Mouse (Mus musculus): ENCODE results near the gene Stxbp6. TPM values are rescaled to one million over a fixed set of nuclear protein-coding genes. Genes with fewer than 3 reads are reported as not detected.

Gene Stxbp6
- polyA plus RNA-seq, 1 experiment from 2014 or later = 29.1 TPM

DNA sequence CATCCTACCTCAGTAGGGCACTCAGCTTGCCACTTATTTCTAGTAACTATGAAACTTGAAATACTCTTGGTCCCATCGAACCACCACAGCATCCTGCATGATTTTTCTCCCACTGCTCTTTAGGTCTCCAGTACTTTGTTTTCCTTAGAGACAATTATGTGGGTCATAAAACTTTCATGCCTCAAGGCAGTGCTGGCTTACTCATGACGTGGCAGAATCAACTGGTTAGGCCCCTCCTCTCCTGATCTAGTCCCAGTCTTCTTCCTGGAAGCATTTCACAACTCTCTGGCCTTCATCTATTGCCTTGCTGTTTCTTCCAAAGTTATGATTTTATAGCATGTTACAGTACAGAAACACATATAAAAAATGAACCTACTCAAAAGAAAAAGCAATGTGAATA, 201.8 kb downstream of the Stxbp6 start:
- WGBS = 35% methylated on average over 2 of the region's 2 CpGs
- peak; percentile 23; the same call in 1 of the 2 replicates for ATAC-seq (ENCODE audit: low FRiP score, low TSS enrichment)
- Histone ChIP-seq H3K9ac (replicated peaks; ENCODE audit: low read length) (no peak overlapping the region), H3K4me1 (ENCODE audit: insufficient read depth, low read length) (no peaks in the 10 kb centered on the region), H3K27ac (ENCODE audit: low read length) (no peak overlapping the region), H3K4me3 (ENCODE audit: low read length) (no peak overlapping the region), H3K36me3 (ENCODE audit: insufficient read depth, low read length) (0 out of 2 replicates have a peak, but pooled peaks cover 1% of the 10 kb centered on the region), H3K4me2 (replicated peaks; ENCODE audit: low read depth, low read length) (no peak overlapping the region), H3K27me3 (ENCODE audit: insufficient read depth, low read length) (no peaks in the 10 kb centered on the region), H3K9me3 (ENCODE audit: low read length) (no peaks in the 10 kb centered on the region)

DNA sequence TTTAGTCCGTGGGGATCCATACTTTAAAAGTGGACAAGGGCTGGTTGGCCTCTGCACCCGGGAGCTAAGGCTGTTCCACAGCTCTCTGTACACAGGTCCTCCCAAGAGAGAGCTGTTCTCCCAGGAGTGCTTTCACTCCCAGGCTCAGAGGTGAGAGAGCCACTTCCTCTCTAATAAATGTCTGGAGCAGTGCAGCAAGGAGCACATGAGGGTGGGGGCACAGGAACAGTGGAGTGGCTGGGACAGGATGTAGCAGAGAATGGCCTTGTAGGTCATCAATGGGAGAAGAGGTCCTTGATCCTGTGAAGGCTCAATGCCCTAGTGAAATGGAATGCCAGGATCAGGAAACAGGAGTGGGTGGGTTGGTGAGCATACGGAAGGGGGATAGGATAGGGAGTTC, 209.1 kb downstream of the Stxbp6 start:
- H3K27me3 ChIP-seq (ENCODE audit: insufficient read depth, low read length) = no peaks in the 10 kb centered on the region
- ATAC-seq (ENCODE audit: low FRiP score, low TSS enrichment) = no peak
- WGBS = 65% methylated on average over 3 of the region's 3 CpGs

DNA sequence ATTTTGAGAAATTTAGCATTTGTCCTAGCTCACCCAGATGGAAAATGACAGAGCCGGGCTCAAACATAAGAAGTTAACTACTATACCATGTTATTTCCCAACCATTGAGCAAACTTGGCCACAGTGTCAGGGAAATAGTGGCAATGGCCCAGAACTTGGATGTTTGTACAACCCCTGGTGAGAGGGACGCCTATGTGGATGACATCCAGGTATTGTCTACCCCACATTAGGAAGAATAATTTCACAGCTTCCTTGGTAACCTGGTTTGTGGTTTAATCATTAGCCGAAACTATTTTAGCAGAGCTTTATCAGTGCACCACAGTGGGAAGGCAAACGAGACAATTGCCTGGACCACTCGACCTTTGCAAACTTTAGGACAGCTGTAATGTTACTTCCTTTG, 215.1 kb downstream of the Stxbp6 start:
- WGBS = 57% methylated on average over 5 of the region's 5 CpGs

More for the DNA sequence above, 209.1 kb downstream of the Stxbp6 start:
- Histone ChIP-seq H3K27ac (ENCODE audit: low read length) (no peak overlapping the region), H3K4me3 (ENCODE audit: low read length) (no peak overlapping the region), H3K4me2 (replicated peaks; ENCODE audit: low read depth, low read length) (no peak overlapping the region), H3K9ac (replicated peaks; ENCODE audit: low read length) (no peak overlapping the region), H3K9me3 (ENCODE audit: low read length) (no peaks in the 10 kb centered on the region; the same call in 1 of the 2 replicates), H3K36me3 (ENCODE audit: insufficient read depth, low read length) (peaks cover 7% of the 10 kb centered on the region; the same call in 1 of the 2 replicates), H3K4me1 (ENCODE audit: insufficient read depth, low read length) (no peaks in the 10 kb centered on the region)

DNA sequence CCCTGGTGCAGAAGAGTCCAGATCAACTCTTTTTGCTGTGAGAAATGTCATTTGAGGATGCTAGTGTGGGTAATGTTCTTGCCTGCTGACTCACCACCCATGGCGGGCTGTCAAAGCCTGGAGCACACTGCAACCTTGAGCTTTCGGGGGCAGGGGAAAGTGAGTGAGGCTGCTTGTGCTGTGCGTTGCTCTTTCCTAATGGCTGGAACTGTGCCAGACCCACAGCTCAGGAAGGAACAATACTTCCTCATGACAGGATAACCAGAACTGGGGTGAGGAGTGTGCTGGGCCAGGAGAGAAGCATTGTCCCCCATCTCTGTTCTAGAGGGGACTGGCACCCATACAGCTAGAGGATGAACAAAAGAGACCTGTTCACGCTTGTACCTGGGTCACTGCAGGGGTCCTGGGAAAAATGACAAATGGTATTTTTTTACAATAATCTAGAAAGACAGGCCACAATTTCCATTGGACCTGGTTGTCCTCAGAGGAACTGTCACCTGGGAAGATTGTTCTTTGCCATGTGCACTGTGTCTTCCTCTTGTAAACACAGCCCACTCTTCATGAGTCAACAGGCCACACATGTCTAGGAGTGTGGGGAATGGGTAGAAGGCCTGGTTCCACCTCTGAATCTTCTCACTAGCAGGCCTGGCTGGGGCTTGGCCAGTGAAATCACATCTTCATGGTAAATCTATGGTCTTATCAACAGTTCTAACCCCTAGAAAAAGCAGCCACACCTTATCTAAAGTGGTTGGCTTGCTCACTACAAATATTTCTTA, 216.2 kb downstream of the Stxbp6 start:
- peak; percentile 81 for ATAC-seq (ENCODE audit: low FRiP score, low TSS enrichment)
- Histone ChIP-seq H3K9me3 (ENCODE audit: low read length) (no peaks in the 10 kb centered on the region), H3K36me3 (ENCODE audit: insufficient read depth, low read length) (0 out of 2 replicates have a peak, but pooled peaks cover 3% of the 10 kb centered on the region), H3K9ac (replicated peaks; ENCODE audit: low read length) (no peak overlapping the region), H3K4me3 (ENCODE audit: low read length) (no peak overlapping the region), H3K27ac (ENCODE audit: low read length) (no peak overlapping the region), H3K27me3 (ENCODE audit: insufficient read depth, low read length) (no peaks in the 10 kb centered on the region), H3K4me2 (replicated peaks; ENCODE audit: low read depth, low read length) (no peak overlapping the region), H3K4me1 (ENCODE audit: insufficient read depth, low read length) (peaks cover 10% of the 10 kb centered on the region; the same call in 1 of the 2 replicates)
- 48% methylated on average over 4 of the region's 4 CpGs for WGBS

More for the DNA sequence above, 215.1 kb downstream of the Stxbp6 start:
- Histone ChIP-seq H3K4me3 (ENCODE audit: low read length) (no peak overlapping the region), H3K4me1 (ENCODE audit: insufficient read depth, low read length) (peaks cover 10% of the 10 kb centered on the region; the same call in 1 of the 2 replicates), H3K9ac (replicated peaks; ENCODE audit: low read length) (no peak overlapping the region), H3K9me3 (ENCODE audit: low read length) (no peaks in the 10 kb centered on the region), H3K27me3 (ENCODE audit: insufficient read depth, low read length) (no peaks in the 10 kb centered on the region), H3K27ac (ENCODE audit: low read length) (no peak overlapping the region), H3K36me3 (ENCODE audit: insufficient read depth, low read length) (0 out of 2 replicates have a peak, but pooled peaks cover 3% of the 10 kb centered on the region), H3K4me2 (replicated peaks; ENCODE audit: low read depth, low read length) (no peak overlapping the region)
- ATAC-seq (ENCODE audit: low FRiP score, low TSS enrichment) = no peak

DNA sequence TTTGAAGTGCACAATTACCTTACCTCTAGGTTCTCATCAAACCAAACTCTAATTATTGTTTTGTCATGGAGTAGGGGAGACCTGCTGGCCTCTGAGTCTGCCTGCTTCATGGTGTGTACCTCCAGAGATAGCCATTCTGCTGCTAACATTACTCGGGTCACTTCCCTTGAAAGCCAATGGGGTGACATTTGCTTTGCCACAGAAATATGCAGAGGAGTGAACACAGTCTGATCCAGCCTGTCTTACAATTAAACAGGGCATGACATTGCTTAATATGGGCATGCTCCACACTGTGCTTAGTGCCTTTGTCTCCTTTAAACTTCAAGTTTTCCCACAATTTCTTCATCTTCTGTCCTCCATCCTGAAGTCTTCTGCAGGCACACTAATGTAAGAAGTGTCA, 222.5 kb downstream of the Stxbp6 start:
- peak; percentile 73 for ATAC-seq (ENCODE audit: low FRiP score, low TSS enrichment)
- Histone ChIP-seq H3K36me3 (ENCODE audit: insufficient read depth, low read length) (0 out of 2 replicates have a peak, but pooled peaks cover 8% of the 10 kb centered on the region), H3K27ac (ENCODE audit: low read length) (no peak overlapping the region), H3K4me3 (ENCODE audit: low read length) (no peak overlapping the region), H3K9me3 (ENCODE audit: low read length) (peaks cover 6% of the 10 kb centered on the region; the same call in 1 of the 2 replicates), H3K4me2 (replicated peaks; ENCODE audit: low read depth, low read length) (no peak overlapping the region), H3K4me1 (ENCODE audit: insufficient read depth, low read length) (peaks cover 1% of the 10 kb centered on the region; the same call in 1 of the 2 replicates), H3K27me3 (ENCODE audit: insufficient read depth, low read length) (no peaks in the 10 kb centered on the region), H3K9ac (replicated peaks; ENCODE audit: low read length) (no peak overlapping the region)
- 72% methylated on average over 1 of the region's 1 CpGs for WGBS

DNA sequence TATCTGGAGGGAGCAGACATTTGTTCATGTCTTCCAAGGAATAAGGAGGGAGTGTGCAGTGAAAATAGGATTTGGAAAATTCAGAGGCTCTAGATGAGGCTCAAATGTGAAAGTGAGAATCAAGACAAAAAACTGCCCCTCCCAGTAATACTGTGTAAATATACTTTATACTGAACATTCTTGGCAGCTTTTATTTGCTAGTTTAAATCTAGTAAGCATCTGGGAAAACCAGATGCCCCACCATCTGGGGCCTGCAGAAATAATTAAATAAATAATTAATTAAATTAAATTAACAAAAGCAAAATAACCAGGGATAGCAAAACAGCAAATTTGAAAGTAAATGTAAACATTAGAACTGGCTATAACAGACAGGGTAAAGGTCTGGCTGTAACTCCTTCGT, 224.0 kb downstream of the Stxbp6 start:
- Histone ChIP-seq H3K27me3 (ENCODE audit: insufficient read depth, low read length) (no peaks in the 10 kb centered on the region), H3K36me3 (ENCODE audit: insufficient read depth, low read length) (0 out of 2 replicates have a peak, but pooled peaks cover 5% of the 10 kb centered on the region), H3K4me2 (replicated peaks; ENCODE audit: low read depth, low read length) (no peak overlapping the region), H3K9ac (replicated peaks; ENCODE audit: low read length) (no peak overlapping the region), H3K27ac (ENCODE audit: low read length) (no peak overlapping the region), H3K9me3 (ENCODE audit: low read length) (peaks cover 6% of the 10 kb centered on the region; the same call in 1 of the 2 replicates), H3K4me1 (ENCODE audit: insufficient read depth, low read length) (no peaks in the 10 kb centered on the region; the same call in 1 of the 2 replicates), H3K4me3 (ENCODE audit: low read length) (no peak overlapping the region)
- ATAC-seq (ENCODE audit: low FRiP score, low TSS enrichment) = no peak
- 61% methylated on average over 1 of the region's 1 CpGs for whole genome bisulfite sequencing

DNA sequence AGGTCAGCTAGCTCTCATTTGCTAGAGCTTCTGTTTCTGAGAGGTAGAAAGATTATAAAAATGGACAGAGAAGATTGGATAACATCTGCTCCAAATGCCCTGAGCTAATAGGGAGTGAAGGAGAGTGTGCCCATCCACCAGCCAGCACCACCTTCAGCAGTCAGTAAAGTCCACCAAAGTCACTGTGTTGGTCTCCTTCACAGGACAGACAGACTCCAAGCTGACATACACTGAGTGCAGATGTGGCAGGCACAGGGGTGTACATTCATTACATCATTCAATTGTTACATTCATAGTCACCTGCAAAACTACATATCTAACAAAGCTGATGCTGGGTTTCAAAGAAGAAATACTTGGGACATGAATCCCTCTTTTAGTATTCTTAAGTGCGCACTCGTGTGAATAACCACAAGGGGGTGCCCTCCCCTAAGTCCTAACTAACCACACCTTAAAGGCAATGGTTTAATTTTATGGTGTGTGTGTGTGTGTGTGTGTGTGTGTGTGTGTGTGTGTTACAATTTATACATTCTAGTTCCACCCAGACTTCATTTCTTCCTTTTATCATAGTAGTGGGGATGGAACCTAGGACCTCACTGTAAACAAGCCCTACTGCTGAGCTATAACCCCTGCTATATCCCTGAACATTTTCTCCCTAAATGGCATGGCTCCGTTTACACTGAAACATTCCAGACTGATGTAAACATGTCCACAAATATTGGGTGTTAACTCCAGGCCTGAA, 225.9 kb downstream of the Stxbp6 start:
- ATAC-seq (ENCODE audit: low FRiP score, low TSS enrichment) = peak; percentile 59; the same call in 1 of the 2 replicates
- 49% methylated on average over 3 of the region's 3 CpGs for WGBS

DNA sequence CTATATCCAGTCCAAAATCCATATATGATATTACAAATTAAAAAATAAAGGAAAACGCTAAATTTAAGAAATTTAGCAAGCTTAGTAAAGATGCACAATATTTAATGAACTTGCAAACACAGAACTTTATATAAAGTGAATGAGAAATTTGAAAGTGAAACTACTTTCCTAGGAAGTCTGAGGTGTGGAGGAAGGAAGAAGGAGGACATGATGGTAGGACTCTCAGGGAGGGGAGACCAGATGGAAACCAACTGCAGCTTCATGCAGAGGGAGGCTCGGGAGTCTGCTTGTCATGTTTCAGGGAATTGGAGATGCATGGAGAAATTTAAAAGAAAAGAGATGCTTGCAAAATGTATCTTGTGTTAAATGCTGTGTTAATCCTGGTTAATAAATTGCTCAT, 233.9 kb downstream of the Stxbp6 start:
- no peaks in the 10 kb centered on the region for H3K27me3 ChIP-seq (ENCODE audit: insufficient read depth, low read length)
- WGBS = 65% methylated on average over 2 of the region's 2 CpGs
- no peaks in the 10 kb centered on the region; the same call in 1 of the 2 replicates for H3K4me1 ChIP-seq (ENCODE audit: insufficient read depth, low read length)
- no peak overlapping the region for H3K4me3 ChIP-seq (ENCODE audit: low read length)
- no peak overlapping the region for H3K27ac ChIP-seq (ENCODE audit: low read length)
- no peak overlapping the region for H3K9ac ChIP-seq (replicated peaks; ENCODE audit: low read length)
- H3K9me3 ChIP-seq (ENCODE audit: low read length) = no peaks in the 10 kb centered on the region
- no peak for ATAC-seq (ENCODE audit: low FRiP score, low TSS enrichment)
- H3K4me2 ChIP-seq (replicated peaks; ENCODE audit: low read depth, low read length) = no peak overlapping the region
- no peaks in the 10 kb centered on the region for H3K36me3 ChIP-seq (ENCODE audit: insufficient read depth, low read length)

More for the DNA sequence above, 225.9 kb downstream of the Stxbp6 start:
- Histone ChIP-seq H3K4me3 (ENCODE audit: low read length) (no peak overlapping the region), H3K27ac (ENCODE audit: low read length) (no peak overlapping the region), H3K4me1 (ENCODE audit: insufficient read depth, low read length) (no peaks in the 10 kb centered on the region; the same call in 1 of the 2 replicates), H3K4me2 (replicated peaks; ENCODE audit: low read depth, low read length) (no peak overlapping the region), H3K9me3 (ENCODE audit: low read length) (peaks cover 6% of the 10 kb centered on the region; the same call in 1 of the 2 replicates), H3K27me3 (ENCODE audit: insufficient read depth, low read length) (no peaks in the 10 kb centered on the region), H3K9ac (replicated peaks; ENCODE audit: low read length) (no peak overlapping the region), H3K36me3 (ENCODE audit: insufficient read depth, low read length) (0 out of 2 replicates have a peak, but pooled peaks cover 5% of the 10 kb centered on the region)

DNA sequence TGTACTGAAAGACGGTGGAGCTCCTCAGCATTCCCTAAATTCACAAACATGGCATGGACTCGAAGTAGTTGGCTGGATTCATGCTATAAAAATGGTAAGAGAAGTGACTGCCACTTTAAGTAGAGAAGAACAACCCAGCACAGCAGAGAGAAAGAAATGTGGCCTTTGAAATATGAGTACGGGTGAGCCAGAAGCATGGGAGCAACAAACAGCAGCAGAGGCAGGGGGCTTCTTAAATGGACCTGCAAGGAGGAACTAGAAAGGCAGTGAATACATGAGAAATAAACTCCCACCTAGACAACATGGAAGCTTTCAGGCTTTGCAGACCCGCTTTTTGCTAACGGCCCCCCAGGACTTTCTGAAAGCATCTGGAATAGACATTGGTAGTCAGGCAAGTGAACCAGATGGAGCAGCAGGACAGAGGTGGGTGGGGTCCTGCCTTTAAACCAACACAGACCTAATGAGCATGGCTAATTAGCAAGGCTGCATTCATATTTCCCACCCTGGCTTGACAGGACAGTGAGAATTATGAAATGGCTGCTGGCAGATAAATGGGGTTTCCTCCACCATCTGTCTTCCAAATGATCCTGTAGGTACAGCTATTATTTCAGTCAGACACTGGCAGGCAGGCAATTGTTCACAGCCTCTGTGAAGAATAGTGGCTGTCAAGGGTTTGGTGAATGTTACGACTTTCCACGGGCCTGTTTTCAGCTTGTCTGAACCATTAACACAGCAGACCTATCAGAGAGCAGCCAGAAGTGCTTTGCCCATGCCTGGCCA, 234.7 kb downstream of the Stxbp6 start:
- Histone ChIP-seq H3K27ac (ENCODE audit: low read length) (0 out of 2 replicates have a peak overlapping the region, but pooled peaks have one; percentile 1), H3K9ac (replicated peaks; ENCODE audit: low read length) (no peak overlapping the region), H3K4me2 (replicated peaks; ENCODE audit: low read depth, low read length) (no peak overlapping the region), H3K4me1 (ENCODE audit: insufficient read depth, low read length) (no peaks in the 10 kb centered on the region; the same call in 1 of the 2 replicates), H3K27me3 (ENCODE audit: insufficient read depth, low read length) (no peaks in the 10 kb centered on the region), H3K36me3 (ENCODE audit: insufficient read depth, low read length) (no peaks in the 10 kb centered on the region), H3K9me3 (ENCODE audit: low read length) (no peaks in the 10 kb centered on the region), H3K4me3 (ENCODE audit: low read length) (no peak overlapping the region)
- 23% methylated on average over 7 of the region's 7 CpGs for WGBS
- no peak for ATAC-seq (ENCODE audit: low FRiP score, low TSS enrichment)
